Mouse (Mus musculus) bone marrow, adult 2 months (tissue): ENCODE results near the gene Csn1s2b. TPM values are rescaled to one million over a fixed set of nuclear protein-coding genes. Genes with fewer than 3 reads are reported as not detected.
"Not testable (repeated sequence)": the region's sequence is repeated elsewhere in the genome, so short reads cannot be mapped to it uniquely, and the experiment has no call there.

Source experiments
- H3K27ac ChIP-seq: fragments of 200-500 bp; 2 replicates; pipeline ENCODE4 v1.5.1; 2012; ENCODE audit warnings: low read depth, mild to moderate bottlenecking, control low read depth, inconsistent platforms, low read length; ENCODE audit not compliant: control insufficient read depth, poor library complexity, insufficient read depth
- H3K4me1 ChIP-seq: fragments of 200-500 bp; 2 replicates; pipeline ENCODE4 v1.6.1; 2011; ENCODE audit warnings: low read length; ENCODE audit not compliant: control insufficient read depth, insufficient read depth
- H3K4me3 ChIP-seq: fragments of 200-500 bp; replicated peaks from 2 replicates; pipeline ENCODE3; 2011; ENCODE audit warnings: mild to moderate bottlenecking, low read depth, low read length, control low read depth; ENCODE audit not compliant: control insufficient read depth
- CTCF ChIP-seq: fragments of 200-500 bp; IDR thresholded peaks from 2 replicates; pipeline ENCODE4 v1.5.1; 2011; ENCODE audit warnings: low read length, control low read depth; ENCODE audit not compliant: control insufficient read depth, insufficient read depth
- POLR2A ChIP-seq: fragments of 200-500 bp; IDR thresholded peaks from 2 replicates; pipeline ENCODE4 v1.6.1; 2011; ENCODE audit warnings: low read depth, mild to moderate bottlenecking, control low read depth, low read length, borderline replicate concordance; ENCODE audit not compliant: control insufficient read depth
- WGBS: fragments of 180-500 bp; shearing (Covaris S2); methylation state at CpG from one replicate; pipeline ENCODE4 v1.1.7; 2018; 5-methylcytosine and 5-hydroxymethylcytosine counted together
- polyA plus RNA-seq: library from polyadenylated mRNA; stranded (reverse); fragments of >200 nt; gene quantifications from 2 replicates; pipeline ENCODE4 v1.2.4, GENCODE M21; 2011; ENCODE audit warnings: low replicate concordance; ENCODE audit not compliant: missing spikeins, insufficient read depth, insufficient read length

The Csn1s2b gene
- 0.97 TPM in 1 of 2 replicates, not detected in the other for polyA plus RNA-seq

- no peak for TF ChIP-seq POLR2A
- no peak for TF ChIP-seq CTCF
- no peak within 1 kb of the TSS for H3K4me3 ChIP-seq
- H3K4me1 ChIP-seq = no peaks in the 10 kb centered on the region
- WGBS = 70% methylated on average over 2 of the region's 2 CpGs
- no peak within 1 kb of the TSS for H3K27ac ChIP-seq
Observed at GRCm38 (mm10) chr5:87807782-87808181, at the start of gene Csn1s2b. TSS of gene Csn1s2b (plus strand) at chr5:87808082.

- Histone ChIP-seq H3K4me1 (no peaks in the 10 kb centered on the region), H3K4me3 (no peak overlapping the region), H3K27ac (no peak overlapping the region)
- TF ChIP-seq POLR2A (no peak), CTCF (no peak)
- 76% methylated on average over 3 of the region's 3 CpGs for WGBS
Observed at GRCm38 (mm10) chr5:87764546-87764945, 43.3 kb upstream of the Csn1s2b start.

DNA sequence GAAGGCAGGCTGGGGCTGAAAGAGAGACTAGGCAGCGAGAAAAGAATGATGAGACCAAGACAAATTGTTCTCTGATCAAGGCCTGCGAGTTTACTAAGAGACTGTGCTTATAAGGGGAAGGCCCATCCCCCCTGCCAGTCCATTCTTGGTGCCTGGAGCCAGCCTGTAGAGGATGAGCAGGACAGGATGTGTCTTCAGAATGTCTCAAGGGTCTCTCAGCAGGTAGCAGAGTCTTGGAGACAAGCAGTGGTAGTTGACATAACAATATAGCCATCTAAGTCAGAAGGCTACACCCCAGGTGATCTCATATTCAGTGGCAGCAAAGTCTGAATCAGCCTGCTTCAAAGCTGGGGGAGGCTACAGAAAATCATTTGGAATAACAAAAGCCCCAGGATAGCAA lies 35.7 kb upstream of the Csn1s2b start:
- WGBS = 40% methylated on average over 2 of the region's 2 CpGs
- H3K4me1 ChIP-seq = not testable (repeated sequence)

GRCm38 (mm10) chr5:87774267-87774666 lies 33.6 kb upstream of the Csn1s2b start, which contains the start of gene Csn1s2a:
TSS of gene Csn1s2a (plus strand) at chr5:87774567.
- WGBS = 50% methylated on average over 1 of the region's 1 CpGs
- no peak within 1 kb of the TSS for H3K27ac ChIP-seq
- TF ChIP-seq POLR2A = no peak
- TF ChIP-seq CTCF = no peak
- no peaks in the 10 kb centered on the region for H3K4me1 ChIP-seq
- H3K4me3 ChIP-seq = no peak within 1 kb of the TSS

More for the DNA sequence above, 35.7 kb upstream of the Csn1s2b start:
- not testable (repeated sequence) for H3K27ac ChIP-seq, H3K4me3 ChIP-seq

- TF ChIP-seq CTCF (no peak), POLR2A (no peak)
- Histone ChIP-seq H3K4me1 (no peaks in the 10 kb centered on the region), H3K4me3 (no peak overlapping the region), H3K27ac (no peak overlapping the region)
- WGBS = 41% methylated on average over 4 of the region's 4 CpGs
Observed at GRCm38 (mm10) chr5:87782731-87783130, 25.2 kb upstream of the Csn1s2b start.

GRCm38 (mm10) chr5:87809253-87809652 lies 1.4 kb downstream of the Csn1s2b start:
- TF ChIP-seq POLR2A = no peak
- no peaks in the 10 kb centered on the region for H3K4me1 ChIP-seq
- 59% methylated on average over 2 of the region's 2 CpGs for WGBS
- no peak overlapping the region for H3K4me3 ChIP-seq
- no peak overlapping the region for H3K27ac ChIP-seq

DNA sequence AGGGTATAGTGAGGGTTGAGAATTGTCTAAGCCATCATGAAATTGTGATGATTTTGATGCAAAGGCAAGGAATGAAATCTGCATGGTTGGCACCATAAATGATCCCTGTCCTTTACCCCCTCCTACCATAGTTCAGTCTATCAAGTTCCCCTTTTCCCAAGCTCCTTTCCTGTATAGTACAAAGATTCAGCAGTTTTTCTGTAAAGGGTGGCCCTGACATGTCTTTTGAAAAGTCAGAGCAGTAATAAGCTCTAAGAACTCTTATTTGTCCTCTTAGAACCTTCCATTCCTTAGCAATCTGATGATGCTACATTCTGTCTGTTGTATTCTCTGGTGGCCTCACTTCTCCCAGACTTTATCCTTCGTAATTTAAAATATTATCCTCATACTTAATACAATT lies 17.5 kb downstream of the Csn1s2b start, which contains the start of gene Prr27:
Prr27 (plus strand) TSS at position 301 of the 400 bp plus-strand sequence.
- Histone ChIP-seq H3K4me3 (no peak within 1 kb of the TSS), H3K27ac (no peak within 1 kb of the TSS), H3K4me1 (no peaks in the 10 kb centered on the region)
- TF ChIP-seq POLR2A (no peak), CTCF (no peak)
- 40% methylated on average over 1 of the region's 1 CpGs for WGBS

- Histone ChIP-seq H3K4me3 (no peak overlapping the region), H3K4me1 (no peaks in the 10 kb centered on the region), H3K27ac (no peak overlapping the region)
- whole genome bisulfite sequencing = 70% methylated on average over 3 of the region's 3 CpGs
- TF ChIP-seq CTCF (no peak), POLR2A (no peak)
Observed at GRCm38 (mm10) chr5:87855136-87855716, 47.3 kb downstream of the Csn1s2b start.

GRCm38 (mm10) chr5:87870084-87870483 lies 62.2 kb downstream of the Csn1s2b start:
- Histone ChIP-seq H3K4me1 (no peaks in the 10 kb centered on the region), H3K27ac (no peak overlapping the region), H3K4me3 (no peak overlapping the region)
- TF ChIP-seq POLR2A = no peak
- no peak for TF ChIP-seq CTCF
- 75% methylated on average over 2 of the region's 2 CpGs for WGBS
